Mouse (Mus musculus): ENCODE results near the gene 1700092M07Rik. TPM values are rescaled to one million over a fixed set of nuclear protein-coding genes. Genes with fewer than 3 reads are reported as not detected.
A peak's percentile ranks its signal among the peaks of the same experiment; 100 is the strongest.
"Not testable (repeated sequence)": the region's sequence is repeated elsewhere in the genome, so short reads cannot be mapped to it uniquely, and the experiment has no call there.

Gene 1700092M07Rik
- polyA plus RNA-seq, 1 experiment from 2014 or later, result not detected

DNA sequence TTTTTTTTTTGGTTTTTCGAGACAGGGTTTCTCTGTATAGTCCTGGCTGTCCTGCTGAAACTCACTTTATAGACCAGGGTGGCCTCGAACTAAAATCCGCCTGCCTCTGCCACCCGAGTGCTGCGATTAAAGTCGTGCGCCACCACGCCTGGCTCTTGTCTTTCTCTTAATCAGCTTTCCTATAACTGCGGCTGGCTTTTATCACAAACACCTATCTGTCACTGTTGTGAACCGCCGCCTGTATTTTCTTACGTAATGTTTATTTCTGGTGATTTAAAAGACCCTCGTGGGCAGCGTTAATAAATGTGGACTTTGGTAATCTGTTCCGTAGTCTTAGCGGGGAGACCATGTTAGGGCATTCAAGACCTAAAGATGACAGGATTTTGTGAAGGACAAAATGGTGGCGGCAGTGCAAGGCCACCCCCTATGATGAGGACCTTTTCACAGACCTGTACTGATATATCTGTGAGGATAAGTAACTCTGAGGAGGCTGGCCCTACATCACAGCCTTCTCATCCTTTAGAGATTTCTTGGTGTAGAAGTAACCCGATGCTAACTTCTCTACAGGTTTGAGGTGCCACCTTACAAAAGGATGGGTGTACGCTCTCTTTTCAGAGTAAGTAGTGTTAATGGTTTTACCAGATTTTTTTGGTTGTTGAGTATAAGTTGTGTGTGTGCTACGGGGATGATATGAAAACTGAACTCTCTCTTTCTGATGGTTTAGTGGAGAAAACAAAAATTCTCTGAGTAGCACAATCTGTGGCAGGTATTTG is 16.8 kb upstream of the 1700092M07Rik start:
- peak overlapping the region; percentile 93 for H3K4me3 ChIP-seq (ENCODE audit: inconsistent target)
- peak overlapping the region; percentile 81 for H3K27ac ChIP-seq
- H3K79me2 ChIP-seq (ENCODE audit: inconsistent target), result peaks cover 39% of the 10 kb centered on the region
- under 1% methylated on average over 20 of the region's 20 CpGs for WGBS (ENCODE audit: missing documents)
- H3K36me3 ChIP-seq (ENCODE audit: inconsistent target), result peaks cover 23% of the 10 kb centered on the region

DNA sequence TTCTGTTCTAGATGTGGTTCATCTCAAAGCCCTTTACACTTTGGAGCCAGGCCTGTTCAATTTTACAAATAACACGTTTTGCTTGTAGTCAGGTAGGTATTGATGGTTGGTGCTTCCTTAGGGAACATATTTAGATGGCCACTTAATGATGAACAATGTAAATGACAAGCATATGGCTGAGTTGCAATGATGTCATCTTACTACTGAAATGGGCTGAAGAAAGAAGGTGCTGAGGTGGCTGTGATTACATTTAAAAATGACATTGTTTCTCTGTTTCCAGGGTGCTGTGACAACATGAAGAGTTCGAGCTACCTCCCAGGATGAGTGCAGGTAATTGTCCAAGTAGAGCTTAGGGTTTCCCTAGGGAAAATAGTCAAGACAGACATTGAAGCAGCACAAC is 16.1 kb upstream of the 1700092M07Rik start:
- Histone ChIP-seq H3K79me2 (ENCODE audit: inconsistent target) (peaks cover 39% of the 10 kb centered on the region), H3K27ac (no peak overlapping the region; the same call in 1 of the 2 replicates), H3K4me3 (ENCODE audit: inconsistent target) (peak overlapping the region; percentile 93), H3K36me3 (ENCODE audit: inconsistent target) (peaks cover 23% of the 10 kb centered on the region)
- 2% methylated on average over 2 of the region's 2 CpGs for WGBS (ENCODE audit: missing documents)

DNA sequence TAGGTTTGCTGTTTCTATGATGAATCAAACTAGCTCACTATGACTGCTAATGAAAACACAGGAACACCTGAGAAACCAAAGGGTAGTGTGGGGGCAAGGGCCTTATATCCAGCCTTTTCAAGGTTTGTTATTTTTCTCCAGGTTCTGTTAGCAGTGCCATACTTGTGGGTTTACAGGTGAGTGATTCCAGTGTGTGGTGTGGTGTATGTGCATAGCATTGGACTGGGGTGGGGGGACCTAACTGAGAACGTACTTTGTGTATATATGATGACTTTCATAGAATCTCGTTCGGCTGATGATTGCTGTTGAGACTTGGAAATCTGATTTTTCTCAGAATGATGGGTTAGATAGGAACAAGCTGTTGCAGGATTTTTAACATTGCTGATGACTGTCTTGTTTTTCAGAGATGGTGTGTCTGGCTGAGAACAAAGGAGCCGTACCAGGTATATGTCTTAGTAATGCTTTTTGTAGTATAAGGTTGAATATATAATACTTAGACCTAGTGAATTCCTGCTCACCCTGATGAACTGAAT is 15.4 kb upstream of the 1700092M07Rik start:
- Histone ChIP-seq H3K27ac (no peak overlapping the region), H3K4me3 (ENCODE audit: inconsistent target) (no peak overlapping the region), H3K36me3 (ENCODE audit: inconsistent target) (peaks cover 23% of the 10 kb centered on the region), H3K79me2 (ENCODE audit: inconsistent target) (peaks cover 37% of the 10 kb centered on the region)
- 68% methylated on average over 4 of the region's 4 CpGs for WGBS (ENCODE audit: missing documents)

DNA sequence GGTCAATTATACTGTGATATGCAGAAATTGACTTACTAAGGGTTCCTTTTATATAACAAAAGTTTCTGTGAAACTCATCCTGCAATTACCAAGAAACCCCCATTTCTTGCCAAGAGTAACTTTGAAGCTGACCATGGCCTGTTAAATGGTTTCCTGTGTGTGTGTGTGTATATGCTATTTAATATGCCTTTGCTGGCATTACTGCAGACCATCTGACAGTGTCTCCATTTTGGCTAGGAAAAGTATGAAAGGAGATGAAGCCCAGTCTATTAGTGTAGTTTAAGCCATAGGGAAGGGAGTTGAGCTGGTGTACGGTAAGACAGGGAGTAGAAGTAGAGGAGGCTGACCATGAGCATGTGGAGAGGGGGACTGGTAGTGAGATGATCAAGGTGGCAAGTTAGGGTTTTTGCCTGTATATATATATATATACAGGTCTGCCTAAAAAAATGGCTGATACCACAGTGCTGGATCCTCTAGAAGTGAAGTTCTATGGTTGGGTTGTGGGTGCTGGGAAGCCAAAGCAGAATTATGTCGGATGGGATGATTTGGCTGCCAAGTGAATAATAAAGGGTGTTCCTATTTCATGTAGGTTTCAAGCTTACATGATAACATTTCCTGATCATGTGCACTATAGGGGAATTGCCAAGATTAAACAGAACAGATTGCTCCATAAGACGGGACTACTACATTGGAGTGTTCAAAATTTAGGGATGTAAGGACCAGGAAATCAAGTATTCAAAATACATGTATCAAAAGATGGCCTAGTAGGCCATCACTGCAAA is 13.7 kb upstream of the 1700092M07Rik start:
- no peak overlapping the region for H3K27ac ChIP-seq
- no peak overlapping the region for H3K4me3 ChIP-seq (ENCODE audit: inconsistent target)
- H3K36me3 ChIP-seq (ENCODE audit: inconsistent target), result peaks cover 23% of the 10 kb centered on the region
- peaks cover 21% of the 10 kb centered on the region for H3K79me2 ChIP-seq (ENCODE audit: inconsistent target)
- 70% methylated on average over 3 of the region's 3 CpGs for WGBS (ENCODE audit: missing documents)

DNA sequence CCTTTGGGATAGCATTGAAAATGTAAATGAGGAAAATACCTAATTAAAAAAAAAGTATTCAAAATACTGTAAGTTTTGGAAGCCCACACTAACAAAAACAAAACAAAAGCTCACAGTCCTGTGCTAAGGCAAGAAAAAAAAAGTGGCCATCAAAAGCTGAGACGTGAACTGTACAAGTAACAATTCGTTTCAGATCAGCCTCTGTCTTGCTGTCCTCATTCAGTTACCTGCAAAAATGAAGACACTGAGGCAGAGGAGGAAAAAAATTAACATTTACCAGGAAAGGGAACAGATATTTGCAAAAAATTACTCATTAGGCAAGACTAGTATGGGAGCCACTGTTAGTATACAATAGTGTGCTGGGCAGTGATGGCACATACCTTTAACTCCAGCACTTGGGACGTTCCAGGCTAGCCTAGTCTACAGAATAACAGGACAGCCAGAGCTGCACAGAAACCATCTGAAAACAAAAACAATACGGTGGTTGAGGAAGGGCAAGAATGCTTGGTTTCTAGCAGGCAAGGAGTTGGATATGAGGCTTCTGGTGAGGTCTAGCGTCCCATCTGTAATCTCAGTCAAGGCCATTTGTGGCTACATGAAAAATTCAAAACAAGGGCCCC is 12.9 kb upstream of the 1700092M07Rik start:
- WGBS (ENCODE audit: missing documents), result 65% methylated on average over 5 of the region's 5 CpGs
- H3K79me2 ChIP-seq (ENCODE audit: inconsistent target), result peaks cover 17% of the 10 kb centered on the region
- H3K27ac ChIP-seq, result no peak overlapping the region
- peaks cover 23% of the 10 kb centered on the region for H3K36me3 ChIP-seq (ENCODE audit: inconsistent target)
- no peak overlapping the region for H3K4me3 ChIP-seq (ENCODE audit: inconsistent target)

DNA sequence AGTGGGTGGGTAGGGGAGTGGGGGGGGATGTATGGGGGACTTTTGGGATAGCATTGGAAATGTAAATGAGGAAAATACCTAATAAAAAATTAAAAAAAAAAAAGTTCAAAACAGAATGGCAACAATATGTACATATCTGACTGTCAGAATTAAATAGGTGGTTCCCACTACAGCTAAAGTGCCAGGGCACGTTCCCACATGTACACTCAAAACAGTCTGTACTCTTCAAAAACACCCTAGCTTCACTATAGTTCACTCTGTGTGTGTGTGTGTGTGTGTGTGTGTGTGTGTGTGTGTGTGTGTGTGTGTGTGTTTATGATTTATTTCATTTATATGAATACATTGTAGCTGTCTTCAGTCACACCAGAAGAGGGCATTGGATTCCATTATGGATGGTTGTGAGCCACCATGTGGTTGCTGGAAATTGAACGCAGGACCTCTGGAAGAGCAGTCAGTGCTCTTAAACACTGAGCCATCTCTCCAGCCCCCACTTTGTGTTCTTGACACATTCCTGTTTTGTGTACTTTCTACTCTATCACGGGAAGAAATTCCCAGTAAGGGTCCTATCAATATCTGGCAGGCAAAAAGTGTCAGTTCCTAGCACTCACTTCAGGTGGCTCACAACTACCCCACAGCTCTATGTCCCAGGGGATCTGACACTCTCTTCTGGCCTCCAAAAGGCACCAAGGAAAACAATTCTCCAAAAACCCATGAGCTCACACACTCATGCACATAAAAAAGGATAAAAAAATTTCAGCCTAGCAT is 12.0 kb upstream of the 1700092M07Rik start:
- WGBS (ENCODE audit: missing documents), result 87% methylated on average over 3 of the region's 3 CpGs

DNA sequence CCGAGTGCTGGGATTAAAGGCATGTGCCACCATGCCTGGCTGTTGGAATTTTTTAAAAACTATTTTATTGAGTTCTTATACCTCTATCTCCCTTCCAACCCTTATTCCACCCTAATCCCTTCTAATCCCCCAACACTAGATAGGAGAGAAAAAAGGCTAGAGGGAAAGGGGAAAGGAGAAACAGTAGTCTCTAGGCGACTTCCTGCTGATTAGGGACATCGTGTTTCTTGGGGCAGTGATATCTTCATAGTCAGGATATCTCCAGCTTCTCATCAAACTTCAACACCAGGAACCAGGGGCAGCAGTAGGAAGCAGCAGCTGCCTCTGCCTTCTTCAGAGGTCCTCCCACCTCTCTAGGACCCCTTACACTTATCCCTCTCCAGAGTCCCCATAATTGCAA is 6.2 kb upstream of the 1700092M07Rik start:
- Histone ChIP-seq H3K4me3 (ENCODE audit: inconsistent target) (no peak overlapping the region), H3K27ac (no peak overlapping the region)
- 86% methylated on average over 2 of the region's 3 CpGs for WGBS (ENCODE audit: missing documents)

More for the DNA sequence above, 12.0 kb upstream of the 1700092M07Rik start:
- H3K27ac ChIP-seq; H3K4me3 ChIP-seq (ENCODE audit: inconsistent target): not testable (repeated sequence)
- Histone ChIP-seq H3K36me3 (ENCODE audit: inconsistent target) (peaks cover 23% of the 10 kb centered on the region), H3K79me2 (ENCODE audit: inconsistent target) (peaks cover 16% of the 10 kb centered on the region)

DNA sequence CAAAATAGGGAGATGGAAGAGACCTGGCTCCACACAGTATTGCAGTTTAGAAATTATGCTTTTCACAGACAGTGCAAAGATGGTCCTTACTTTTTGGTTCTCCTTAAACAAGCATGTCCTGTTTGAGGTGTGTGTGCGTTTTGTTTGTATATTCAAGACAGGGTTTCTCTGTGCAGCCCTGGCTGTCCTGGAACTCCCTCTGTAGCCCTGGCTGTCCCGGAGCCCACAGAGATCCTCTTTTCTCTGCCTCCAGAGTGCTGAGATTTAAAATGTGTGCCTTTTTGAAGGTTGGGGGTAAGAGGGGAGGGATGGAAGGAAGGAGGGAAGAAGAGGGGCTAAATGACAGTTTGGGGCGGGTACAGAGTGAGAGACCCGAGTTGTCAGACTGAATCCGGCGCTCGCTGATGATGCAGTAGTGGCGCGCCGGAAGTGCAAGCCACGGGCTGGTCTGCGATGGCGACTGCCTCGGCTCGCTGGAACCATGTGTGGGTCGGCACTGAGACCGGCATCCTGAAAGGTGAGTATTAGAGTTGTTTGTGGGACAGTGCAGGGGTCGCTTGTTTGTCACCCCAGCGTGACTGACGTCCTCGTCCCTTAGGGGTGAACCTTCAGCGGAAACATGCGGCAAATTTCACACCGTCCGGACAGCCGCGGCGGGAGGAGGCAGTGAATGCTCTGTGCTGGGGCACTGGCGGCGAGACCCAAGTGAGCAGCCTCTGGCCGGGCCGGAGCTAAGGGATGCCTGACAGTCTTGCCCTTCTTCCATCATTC is 4.9 kb upstream of the 1700092M07Rik start, which contains the start of gene Wdr74:
TSS of gene Wdr74 (plus strand) at position 439 of the 771 bp plus-strand sequence.
- Histone ChIP-seq H3K4me3 (ENCODE audit: inconsistent target) (peak within 1 kb of the TSS; percentile 92), H3K27ac (peak within 1 kb of the TSS; percentile 40), H3K79me2 (ENCODE audit: inconsistent target) (peaks cover 27% of the 10 kb centered on the region), H3K36me3 (ENCODE audit: inconsistent target) (peaks cover 25% of the 10 kb centered on the region; the same call in 1 of the 2 replicates)
- WGBS (ENCODE audit: missing documents), result under 1% methylated on average over 30 of the region's 32 CpGs

More for the DNA sequence above, 6.2 kb upstream of the 1700092M07Rik start:
- peaks cover 16% of the 10 kb centered on the region; the same call in 1 of the 2 replicates for H3K36me3 ChIP-seq (ENCODE audit: inconsistent target)
- H3K79me2 ChIP-seq (ENCODE audit: inconsistent target), result peaks cover 27% of the 10 kb centered on the region

DNA sequence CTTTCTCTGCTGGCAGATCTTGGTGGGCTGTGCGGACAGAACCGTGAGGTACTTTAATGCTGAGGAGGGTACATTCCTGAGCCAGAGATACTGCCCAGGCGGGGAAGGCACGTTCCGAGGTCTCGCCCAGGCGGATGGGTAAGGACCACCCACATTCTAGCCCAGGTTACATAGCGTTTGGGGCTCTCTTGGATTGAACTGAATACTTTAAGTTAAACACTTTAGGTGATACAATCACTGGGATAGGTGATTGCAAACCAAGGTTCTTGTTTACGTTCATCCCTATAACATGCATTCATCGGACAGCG is 4.4 kb upstream of the 1700092M07Rik start:
- H3K4me3 ChIP-seq (ENCODE audit: inconsistent target), result peak overlapping the region; percentile 92
- peaks cover 25% of the 10 kb centered on the region; the same call in 1 of the 2 replicates for H3K36me3 ChIP-seq (ENCODE audit: inconsistent target)
- H3K27ac ChIP-seq, result peak overlapping the region; percentile 40; the same call in 1 of the 2 replicates
- WGBS (ENCODE audit: missing documents), result 4% methylated on average over 11 of the region's 11 CpGs
- H3K79me2 ChIP-seq (ENCODE audit: inconsistent target), result peaks cover 27% of the 10 kb centered on the region

DNA sequence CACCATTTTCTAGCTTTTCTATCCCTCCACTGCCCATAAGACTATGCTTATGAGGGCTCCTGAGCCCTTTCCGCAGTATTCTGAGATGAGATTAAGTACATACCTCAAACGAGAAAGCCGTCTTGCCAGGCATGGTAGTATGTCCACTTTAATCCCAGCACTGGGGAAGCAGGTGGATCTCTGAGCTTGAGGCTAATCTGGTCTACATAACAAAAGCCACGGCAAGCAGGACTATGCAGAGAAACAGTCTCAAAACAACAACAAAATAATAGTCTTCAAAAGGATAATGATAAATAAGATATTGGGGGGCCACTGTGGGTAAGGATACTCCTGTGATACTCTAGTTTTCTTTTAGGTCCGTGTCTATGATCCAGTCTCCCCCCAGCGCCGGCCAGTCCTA is 1.6 kb upstream of the 1700092M07Rik start:
- Histone ChIP-seq H3K4me3 (ENCODE audit: inconsistent target) (no peak overlapping the region), H3K36me3 (ENCODE audit: inconsistent target) (peaks cover 25% of the 10 kb centered on the region; the same call in 1 of the 2 replicates), H3K79me2 (ENCODE audit: inconsistent target) (peaks cover 50% of the 10 kb centered on the region), H3K27ac (no peak overlapping the region)
- WGBS (ENCODE audit: missing documents), result 90% methylated on average over 7 of the region's 7 CpGs

DNA sequence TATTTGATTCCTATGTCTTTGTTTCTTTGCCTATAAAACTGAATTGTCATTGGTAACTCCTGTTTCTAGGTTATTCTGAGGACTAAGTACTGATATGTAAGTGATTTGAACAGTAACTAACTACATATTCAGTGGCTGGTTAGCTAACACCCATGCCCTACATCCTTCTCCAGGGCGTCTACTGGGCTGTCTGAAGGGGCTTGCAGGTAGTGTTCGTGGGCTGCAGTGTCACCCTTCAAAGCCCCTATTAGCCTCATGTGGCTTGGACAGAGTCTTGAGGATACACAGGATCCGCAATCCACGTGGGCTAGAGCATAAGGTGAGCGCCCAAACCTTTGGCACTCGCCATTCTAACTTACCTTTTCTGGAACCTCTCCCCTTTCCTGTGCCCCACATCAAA is 872 bp upstream of the 1700092M07Rik start:
- peaks cover 57% of the 10 kb centered on the region for H3K79me2 ChIP-seq (ENCODE audit: inconsistent target)
- 100% methylated on average over 6 of the region's 6 CpGs for WGBS (ENCODE audit: missing documents)
- no peak overlapping the region for H3K27ac ChIP-seq
- H3K36me3 ChIP-seq (ENCODE audit: inconsistent target), result peaks cover 25% of the 10 kb centered on the region; the same call in 1 of the 2 replicates
- no peak overlapping the region for H3K4me3 ChIP-seq (ENCODE audit: inconsistent target)

DNA sequence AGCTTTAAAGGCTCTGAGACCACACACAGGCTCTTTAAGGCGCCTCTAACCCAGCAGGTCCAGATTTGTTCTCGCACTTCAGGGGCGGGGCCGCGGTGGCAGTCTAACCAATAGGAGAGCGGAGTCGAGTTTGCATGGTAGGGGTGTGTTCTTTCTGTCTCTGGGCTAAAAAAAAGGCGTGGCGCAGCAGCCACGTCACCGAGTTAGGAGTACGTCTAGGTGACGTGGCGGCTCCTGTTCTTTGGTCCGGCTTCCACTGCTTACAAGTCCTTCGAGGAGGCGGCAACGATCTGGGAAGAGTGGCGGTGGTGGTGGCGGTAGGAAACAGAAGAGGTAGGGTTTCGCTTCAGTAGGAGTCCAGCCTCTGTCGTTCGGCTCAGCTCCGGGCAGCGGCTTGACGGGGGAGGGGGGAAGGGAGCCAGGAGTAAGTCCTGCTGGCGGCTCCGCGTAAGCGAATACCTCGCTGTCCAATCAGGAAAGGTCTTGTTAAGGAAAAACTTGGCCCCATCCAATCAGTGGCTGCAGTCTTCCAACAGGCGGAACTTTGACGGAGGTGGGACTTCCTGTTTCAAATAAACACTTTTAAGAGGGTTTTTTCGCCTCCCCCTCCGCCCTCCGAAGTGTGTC is 838 bp downstream of the 1700092M07Rik start, which contains the start of gene Stx5a:
TSS of gene Stx5a (plus strand) at position 171 of the 627 bp plus-strand sequence.
- H3K4me3 ChIP-seq (ENCODE audit: inconsistent target), result peak within 1 kb of the TSS; percentile 99
- H3K36me3 ChIP-seq (ENCODE audit: inconsistent target), result peaks cover 39% of the 10 kb centered on the region
- under 1% methylated on average over 35 of the region's 36 CpGs for WGBS (ENCODE audit: missing documents)
- peak within 1 kb of the TSS; percentile 91 for H3K27ac ChIP-seq
- H3K79me2 ChIP-seq (ENCODE audit: inconsistent target), result peaks cover 63% of the 10 kb centered on the region

DNA sequence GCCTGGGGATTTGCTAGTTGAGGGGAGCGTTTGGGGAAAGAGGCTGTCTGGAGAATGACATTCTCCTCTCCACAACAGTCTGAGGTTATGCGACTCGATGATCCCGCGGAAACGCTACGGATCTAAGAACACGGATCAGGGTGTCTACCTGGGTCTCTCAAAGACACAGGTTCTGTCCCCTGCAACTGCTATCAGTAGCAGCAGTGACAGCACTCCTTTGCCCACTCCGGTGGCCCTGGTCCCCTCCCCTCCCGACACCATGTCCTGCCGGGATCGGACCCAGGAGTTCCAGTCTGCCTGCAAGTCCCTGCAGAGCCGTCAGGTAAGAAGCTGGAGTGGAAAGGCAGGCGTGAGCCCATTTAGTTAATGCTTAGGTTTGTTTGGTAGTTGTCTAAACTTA is 1.7 kb downstream of the 1700092M07Rik start:
- Histone ChIP-seq H3K79me2 (ENCODE audit: inconsistent target) (peaks cover 55% of the 10 kb centered on the region), H3K36me3 (ENCODE audit: inconsistent target) (peaks cover 44% of the 10 kb centered on the region), H3K27ac (peak overlapping the region; percentile 91), H3K4me3 (ENCODE audit: inconsistent target) (peak overlapping the region; percentile 99)
- 8% methylated on average over 14 of the region's 14 CpGs for WGBS (ENCODE audit: missing documents)

Measured in macrophage (primary cell).